Mouse (Mus musculus) left cerebral cortex, postnatal 14 days (tissue): ENCODE results near the gene Otx2. TPM values are rescaled to one million over a fixed set of nuclear protein-coding genes. Genes with fewer than 3 reads are reported as not detected.
A peak's percentile ranks its signal among the peaks of the same experiment; 100 is the strongest.
"Not testable (repeated sequence)": the region's sequence is repeated elsewhere in the genome, so short reads cannot be mapped to it uniquely, and the experiment has no call there.

Experiments
- DNase-seq, 2 experiments: peaks; one replicate each; pipeline ENCODE4 v3.0.0; 2021 to 2022; ENCODE audit warnings: low spot score in 2 of 2, mixed read lengths in 1 of 2
- intact Hi-C: fragments of 180-260 bp; cut with DNase I; formaldehyde crosslinking; loops from one replicate; pipeline ENCODE4 v1.15.1; 2025
- total RNA-seq, 2 experiments: library from RNA; stranded (reverse); gene quantifications; 2 replicates each; pipeline ENCODE4 v1.2.3; 2021

The Otx2 gene
- total RNA-seq, 2 experiments from 2014 or later = 1.1 to 1.5 TPM

DNA sequence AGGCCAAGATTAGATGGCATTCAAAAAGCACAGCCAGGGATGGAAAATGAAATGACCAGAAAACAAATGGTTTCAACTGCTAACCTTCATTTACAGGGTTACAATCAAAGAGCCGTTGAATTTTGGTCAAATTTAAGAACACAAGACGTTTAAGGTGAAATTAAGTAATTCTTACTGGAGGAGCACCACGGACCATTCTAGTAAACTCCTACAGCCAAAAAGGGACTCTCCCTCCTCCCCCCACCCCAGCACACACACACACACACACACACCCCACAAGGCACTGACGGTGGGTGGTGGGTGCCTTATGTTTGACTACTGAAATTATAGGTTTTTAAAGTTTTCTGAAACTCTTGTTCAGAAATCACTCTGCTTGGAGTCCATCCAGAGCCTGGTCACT is 16.9 kb downstream of the Otx2 start:
- intact Hi-C loops = no loop called here
- no peak for DNase-seq

DNA sequence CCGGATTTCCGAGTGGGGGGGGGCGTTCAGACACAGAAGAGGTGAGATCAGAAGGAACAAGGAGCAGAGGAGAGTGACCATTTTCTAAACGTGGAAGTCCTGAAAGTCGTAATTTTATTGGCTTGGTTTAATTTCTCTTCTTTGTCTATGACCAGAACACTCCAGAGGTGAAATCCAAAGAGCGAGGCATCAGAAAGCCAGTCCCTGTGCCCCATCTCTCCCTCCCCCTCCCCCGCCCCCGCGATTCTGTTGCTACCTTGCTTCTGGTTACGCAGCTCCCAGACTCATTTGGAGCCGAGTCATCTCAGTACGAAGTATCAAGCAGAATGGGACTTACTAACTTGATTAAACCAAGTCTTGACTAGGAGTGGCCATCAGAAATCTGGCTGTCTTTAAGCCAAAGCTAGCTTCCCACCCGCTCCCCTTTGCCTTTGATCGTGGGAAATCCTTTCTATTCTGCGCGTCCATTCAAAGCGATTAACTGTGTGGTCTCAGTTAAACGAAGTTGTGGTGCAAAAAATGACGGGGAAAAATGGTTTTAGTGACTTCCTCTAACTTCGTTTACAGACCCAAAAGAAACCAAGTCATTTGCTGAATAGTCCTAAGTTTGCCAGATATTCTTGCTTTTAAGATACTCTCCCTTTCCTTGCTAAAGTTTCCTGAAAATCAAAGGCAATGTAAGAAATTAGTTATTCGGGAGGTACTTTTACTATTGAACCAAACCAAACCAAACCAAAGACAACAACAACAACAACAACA is 17.6 kb downstream of the Otx2 start:
- intact Hi-C loops = no loop called here
- no peak for DNase-seq

- intact Hi-C loops = no loop called here
- DNase-seq = no peak
Measured at GRCm38 (mm10) chr14:48655073-48655791, 18.4 kb downstream of the Otx2 start.

GRCm38 (mm10) chr14:48654551-48655072 is 19.0 kb downstream of the Otx2 start:
- intact Hi-C loops = no loop called here
- no peak for DNase-seq

DNA sequence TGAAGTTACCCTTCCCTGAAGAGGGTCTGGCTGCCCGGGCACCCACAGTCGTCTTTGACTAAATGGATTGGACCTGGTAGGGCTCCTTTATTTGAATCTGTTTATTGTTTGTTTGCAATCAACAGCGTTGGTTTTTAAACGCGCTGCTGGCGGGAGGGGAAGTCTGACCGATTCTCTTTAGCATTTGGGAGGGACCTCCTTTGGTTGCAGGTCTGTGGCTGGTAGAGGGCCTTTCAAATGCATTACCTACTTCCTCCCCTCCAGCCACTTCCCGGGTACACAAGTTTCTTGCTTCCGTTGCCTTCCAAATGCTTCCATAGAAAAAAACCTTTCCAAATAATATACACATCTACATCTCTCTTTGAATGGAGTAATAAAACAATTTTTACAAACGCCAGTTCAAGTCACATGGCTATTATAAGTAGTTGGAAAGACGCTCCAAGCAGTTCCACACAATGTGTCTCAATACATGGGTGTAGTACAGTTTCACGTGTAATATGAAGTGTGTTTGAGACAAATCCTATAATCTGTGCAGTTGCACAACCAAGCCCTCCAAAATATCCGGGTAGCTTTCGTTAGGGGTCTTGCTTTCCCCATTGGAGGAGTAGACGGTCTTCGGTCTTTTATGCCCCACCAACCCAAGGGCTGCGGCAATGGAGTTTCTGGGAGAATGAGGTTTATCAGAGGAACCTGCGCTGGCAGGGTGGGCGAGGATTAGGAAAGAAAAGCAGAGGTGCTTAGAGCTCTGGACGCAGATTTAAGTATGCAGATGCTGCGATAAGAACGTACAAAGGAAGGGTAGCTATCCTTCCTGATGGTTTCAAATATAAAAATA is 19.7 kb downstream of the Otx2 start:
- intact Hi-C loops = no loop called here
- DNase-seq = no peak

GRCm38 (mm10) chr14:48653081-48653480 is 20.5 kb downstream of the Otx2 start:
- DNase-seq = no peak
- intact Hi-C loops = no loop called here

DNA sequence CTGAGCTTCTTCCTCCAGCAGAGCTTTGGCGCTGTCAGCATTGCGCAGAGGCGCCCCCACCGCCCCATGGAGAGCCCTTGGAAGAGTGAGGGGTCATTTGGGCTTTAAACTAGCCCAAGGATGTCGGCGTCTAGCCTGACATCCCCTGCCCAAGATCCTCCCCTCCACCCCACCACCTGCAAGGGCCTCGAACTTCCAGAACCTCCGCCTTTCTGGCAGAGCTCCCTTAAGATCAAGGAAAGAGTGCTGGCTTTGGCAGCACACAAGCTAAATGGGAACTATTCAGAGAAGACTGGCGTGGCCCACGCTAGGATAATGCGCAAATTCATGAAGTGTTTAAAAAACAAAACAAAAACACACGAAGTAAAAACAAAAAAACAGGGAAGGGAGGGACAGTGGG is 21.4 kb downstream of the Otx2 start:
- intact Hi-C loops = no loop called here
- no peak for DNase-seq

DNA sequence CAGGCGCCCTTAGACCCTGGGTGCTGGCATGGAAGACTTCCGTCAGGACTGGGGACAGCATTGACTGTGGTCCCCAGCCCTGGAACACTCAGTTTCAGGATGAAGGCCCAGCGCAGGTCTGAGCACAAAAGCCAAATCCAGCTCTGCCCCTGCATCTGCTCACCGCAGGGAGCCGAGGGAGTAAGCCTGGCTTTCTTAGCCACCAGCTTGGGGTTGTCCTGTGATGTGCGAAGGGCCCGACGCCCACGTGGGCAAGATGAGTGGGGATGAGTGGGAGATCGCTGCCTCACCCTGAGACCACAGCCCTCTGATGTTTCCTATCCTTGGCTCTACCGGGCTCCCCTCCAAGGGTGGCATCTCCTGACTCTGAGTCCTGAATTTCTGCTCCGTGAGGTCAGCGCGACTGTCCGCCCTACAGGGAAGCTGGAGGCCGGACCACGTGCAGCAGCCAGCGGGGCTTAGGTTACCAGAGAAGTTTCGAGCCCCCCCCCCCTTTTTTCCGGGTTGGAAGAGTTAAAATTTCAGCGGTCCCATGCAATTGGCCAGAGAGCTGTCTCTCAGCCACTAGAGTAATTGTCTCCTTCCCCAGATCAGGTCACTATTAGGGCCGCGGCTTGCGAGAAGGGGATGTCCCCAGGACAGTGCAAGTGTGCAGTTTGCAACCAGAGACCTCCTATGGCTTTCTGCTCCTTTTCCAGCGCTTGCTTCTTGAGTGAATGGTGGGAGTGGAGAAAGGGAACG is 22.0 kb downstream of the Otx2 start:
- intact Hi-C loops = no loop called here
- DNase-seq = no peak

- no peak for DNase-seq
- intact Hi-C loops = no loop called here
Measured at GRCm38 (mm10) chr14:48641462-48642395, 31.9 kb downstream of the Otx2 start.

GRCm38 (mm10) chr14:48633141-48633540 is 40.5 kb downstream of the Otx2 start:
- DNase-seq = no peak
- intact Hi-C loops = no loop called here

DNA sequence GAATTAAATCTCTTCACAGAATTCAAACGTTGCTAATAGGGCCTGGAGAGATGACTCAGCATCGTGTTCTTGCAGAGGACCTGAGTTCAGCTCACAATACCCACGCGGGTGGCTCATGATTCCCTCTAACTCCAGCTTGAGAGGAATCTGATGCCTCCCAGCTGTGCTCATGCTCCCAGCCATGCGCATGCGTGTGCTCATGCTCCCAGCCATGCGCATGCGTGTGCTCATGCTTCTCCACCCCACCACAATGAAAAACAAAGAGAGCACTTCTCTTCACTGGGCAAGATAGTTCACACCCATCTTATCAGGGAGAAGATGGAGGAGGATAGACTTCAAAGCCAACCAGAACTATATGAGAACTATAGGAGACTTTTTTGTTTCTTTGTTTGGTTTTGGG is 41.3 kb downstream of the Otx2 start:
- intact Hi-C loops = no loop called here
- DNase-seq = no peak

DNA sequence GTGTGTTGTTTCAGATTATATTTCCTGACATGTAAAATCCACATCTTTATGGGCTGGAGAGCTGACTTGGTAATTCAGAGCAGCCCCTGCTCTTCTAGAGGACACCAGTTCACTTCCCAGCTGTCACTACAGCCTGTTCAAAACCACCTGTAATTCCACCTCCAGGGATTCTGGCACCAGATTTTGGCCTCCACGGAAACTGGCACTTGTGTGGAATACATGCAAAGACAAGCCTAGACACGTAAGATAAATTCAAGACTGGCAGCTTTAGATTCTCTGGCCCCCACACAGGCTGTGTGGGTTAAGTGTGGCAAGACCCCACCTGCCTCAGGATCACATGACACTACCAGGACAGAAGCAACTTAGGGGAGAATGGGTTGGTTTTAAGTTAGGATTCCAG is 42.1 kb downstream of the Otx2 start:
- intact Hi-C loops = no loop called here
- DNase-seq = no peak

- intact Hi-C loops = no loop called here
Measured at GRCm38 (mm10) chr14:48629404-48629803, 44.2 kb downstream of the Otx2 start.

GRCm38 (mm10) chr14:48626271-48626670 is 47.3 kb downstream of the Otx2 start:
- intact Hi-C loops = no loop called here
- DNase-seq = no peak

More at GRCm38 (mm10) chr14:48629404-48629803, 44.2 kb downstream of the Otx2 start:
- DNase-seq = no peak

DNA sequence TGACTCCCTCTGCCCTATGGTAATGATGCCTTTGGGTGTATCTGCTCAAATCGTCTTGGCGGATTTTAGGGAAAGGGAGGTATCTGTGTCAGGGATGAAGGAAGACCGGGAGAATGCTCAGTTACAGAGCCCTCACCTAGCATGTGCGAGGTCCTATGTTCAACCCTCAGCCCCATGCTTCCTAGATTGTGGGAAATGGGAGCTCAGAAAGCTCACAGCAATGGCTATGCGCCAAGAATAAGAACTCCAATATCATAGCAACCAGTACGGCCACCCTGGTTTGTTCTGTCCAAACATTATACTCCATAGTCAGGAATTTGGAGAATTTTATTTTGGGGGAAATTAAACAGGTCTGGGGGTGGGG is 48.3 kb downstream of the Otx2 start:
- DNase-seq = peak in 1 of 2 experiments; percentile 7
- intact Hi-C loops = no loop called here

DNA sequence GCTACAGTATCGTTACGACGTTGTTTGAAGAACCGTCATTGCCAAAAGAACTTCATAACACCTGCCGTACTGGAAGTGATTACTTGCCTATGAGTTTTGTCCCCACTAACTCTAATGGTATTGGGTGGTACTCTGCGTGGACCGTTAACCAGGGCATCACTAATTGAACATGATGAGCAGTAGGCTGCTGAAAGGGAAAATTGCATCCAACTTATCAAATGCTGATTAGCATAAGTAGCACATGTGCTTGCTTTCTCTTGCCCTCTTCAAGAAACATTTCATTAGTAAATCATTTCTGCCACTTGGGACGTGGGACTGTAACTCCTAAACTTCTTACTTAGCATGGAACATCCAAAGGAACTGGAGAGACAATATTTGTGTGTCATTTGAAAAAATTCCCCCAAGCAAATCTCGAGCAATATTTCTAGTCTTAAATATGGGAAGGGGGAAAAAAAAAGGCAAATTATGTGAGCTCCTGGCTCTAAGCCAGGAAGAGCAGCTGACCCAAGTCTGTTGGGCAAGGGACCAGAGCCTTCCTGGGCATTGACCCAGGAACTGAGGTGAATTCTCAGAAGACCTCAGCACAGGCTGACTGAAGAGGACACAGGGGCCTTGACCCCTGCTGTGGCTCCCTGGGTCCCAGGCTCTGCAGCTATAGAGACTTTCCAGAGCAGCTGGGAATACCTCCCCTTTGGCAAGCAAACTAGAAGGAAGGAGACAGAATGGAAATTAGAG is 48.9 kb downstream of the Otx2 start:
- DNase-seq = peak in 1 of 2 experiments; percentile 7

GRCm38 (mm10) chr14:48622726-48623125 is 50.9 kb downstream of the Otx2 start:
- DNase-seq, intact Hi-C loops: not testable (repeated sequence)

More for the DNA sequence above, 48.9 kb downstream of the Otx2 start:
- intact Hi-C loops = no loop called here

DNA sequence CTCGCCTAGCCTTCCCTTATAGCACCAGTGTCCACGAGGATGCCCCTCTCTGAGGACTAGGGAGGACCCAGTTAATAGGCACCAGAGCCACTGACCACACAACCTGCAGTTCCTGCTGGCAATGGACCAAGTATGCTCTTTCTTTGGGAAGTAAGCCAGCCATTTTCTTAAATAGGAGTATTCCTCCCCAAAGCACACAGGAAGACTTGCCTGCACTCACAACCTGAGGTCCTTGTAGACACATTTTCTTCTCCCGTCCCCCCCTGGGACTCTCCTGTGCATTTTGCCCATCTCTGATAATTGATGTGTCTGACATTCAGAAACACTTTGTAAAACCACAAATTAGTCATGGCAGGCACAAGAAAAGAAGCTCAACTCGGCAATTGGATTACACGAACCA is 57.3 kb downstream of the Otx2 start:
- no peak for DNase-seq
- intact Hi-C loops = no loop called here
